In genomic region chr19:44333991-44334390, GRCm38 (mm10) we compare ENCODE assay signal across 24 mouse cellular contexts. TPM values are rescaled to one million over a fixed set of nuclear protein-coding genes. Genes with fewer than 3 reads are reported as not detected.
DNase-seq lines count a peak whose midpoint lies in the region; ATAC-seq and TF ChIP-seq lines count a peak whose summit lies in the region.
"Had no signal": no experiment of that assay in that cellular context is flagged by ENCODE, and none has a peak within 500 bp of the region (broad histone marks: within the 10 kb centered on the region; RNA-seq: fewer than 3 reads in every experiment).

No protein-coding gene starts in this region.

- H3K4me1 ChIP-seq in heart, postnatal 0 days (ENCODE audit: control insufficient read depth, insufficient read depth) = peaks cover 39% of the 10 kb centered on the region
- H3K4me1 ChIP-seq: embryonic facial prominence, embryonic 13.5 days; forebrain, embryonic 12.5 days had no signal

- TF ChIP-seq EP300 in heart, postnatal 0 days (IDR thresholded peaks at IDR 0.05; ENCODE audit: low read depth) = no peak

- no peaks in the 10 kb centered on the region for H3K36me3 ChIP-seq in heart, postnatal 0 days (replicated peaks; ENCODE audit: control insufficient read depth, insufficient read depth, low read length)
- H3K36me3 ChIP-seq: embryonic facial prominence, embryonic 13.5 days; embryonic facial prominence, embryonic 15.5 days; forebrain, embryonic 10.5 days; forebrain, embryonic 12.5 days had no signal

- H3K9me3 ChIP-seq in heart, postnatal 0 days (replicated peaks; ENCODE audit: control insufficient read depth, low read length) = no peaks in the 10 kb centered on the region
- H3K9me3 ChIP-seq: embryonic facial prominence, embryonic 13.5 days; embryonic facial prominence, embryonic 15.5 days; forebrain, embryonic 10.5 days; forebrain, embryonic 12.5 days had no signal

- H3K4me3 ChIP-seq in heart, postnatal 0 days (ENCODE audit: low read depth, low read length) = no peak overlapping the region
- H3K4me3 ChIP-seq: embryonic facial prominence, embryonic 13.5 days; embryonic facial prominence, embryonic 15.5 days; erythroblast, embryonic 14.5 days; forebrain, embryonic 10.5 days; forebrain, embryonic 12.5 days had no signal

- H3K4me2 ChIP-seq in heart, postnatal 0 days (ENCODE audit: low read depth, low read length) = peak overlapping the region; percentile 46; the same call in 1 of the 2 replicates
- H3K4me2 ChIP-seq: embryonic facial prominence, embryonic 13.5 days; embryonic facial prominence, embryonic 15.5 days; forebrain, embryonic 12.5 days had no signal

- no peaks in the 10 kb centered on the region for H3K27me3 ChIP-seq in heart, postnatal 0 days (ENCODE audit: control insufficient read depth, insufficient read depth, low read length)
- H3K27me3 ChIP-seq: embryonic facial prominence, embryonic 13.5 days; embryonic facial prominence, embryonic 15.5 days; forebrain, embryonic 12.5 days had no signal

- ATAC-seq in heart, postnatal 0 days (ENCODE audit: insufficient read depth, low read depth) = no peak
- ATAC-seq: CD4-positive, CD25-positive, alpha-beta regulatory T cell, adult 4 months; forebrain, embryonic 14.5 days; forebrain, embryonic 16.5 days had no signal

- peak; percentile 87 for DNase-seq in heart, adult 11 months
- DNase-seq in heart, postnatal 25 days (ENCODE audit: low spot score) = no peak
- DNase-seq in heart, postnatal 0 days (ENCODE audit: low spot score) = no peak
- no peak for DNase-seq in heart, postnatal 36 days
- peak; percentile 34 for DNase-seq in testis, postnatal 10 days (ENCODE audit: low spot score)
- no peak for DNase-seq in testis, postnatal 14 days (ENCODE audit: low spot score)
- DNase-seq: adrenal gland, adult 2 months; adrenal gland, postnatal 10 days; adrenal gland, postnatal 25 days; cerebellum, adult 11 months; cerebellum, adult 18-20 months; cerebellum, adult 8-10 months; cerebellum, adult 9-11 months; cerebellum, postnatal 36 days; embryo, embryonic 11 days had no signal

- TF ChIP-seq CTCF in heart, postnatal 0 days (IDR thresholded peaks at IDR 0.05; ENCODE audit: low read depth) = no peak

- H3K27ac ChIP-seq in heart, postnatal 0 days (ENCODE audit: low read depth) = peak overlapping the region; percentile 90
- H3K27ac ChIP-seq: embryonic facial prominence, embryonic 13.5 days; embryonic facial prominence, embryonic 15.5 days; forebrain, embryonic 10.5 days; forebrain, embryonic 12.5 days had no signal

- 92% methylated on average over 9 of the region's 9 CpGs for WGBS in heart, postnatal 0 days

- intact Hi-C loops in heart, postnatal 25 days (cut with DNase I) = no loop called here
- intact Hi-C loops in heart, postnatal 36 days (cut with DNase I) = no loop called here

- H3K9ac ChIP-seq in heart, postnatal 0 days (replicated peaks; ENCODE audit: low read depth, low read length) = no peak overlapping the region
- H3K9ac ChIP-seq: embryonic facial prominence, embryonic 13.5 days; embryonic facial prominence, embryonic 15.5 days; forebrain, embryonic 12.5 days had no signal

RNA-seq across cellular contexts. Expression of gene Scd4, which starts 1.1 kb away (rescaled TPM):
- total RNA-seq in heart, postnatal 25 days (2021) = 1 to 10 TPM; 6.5 to 9.2 TPM
- 10.8 and 37.4 TPM in 2 replicates for total RNA-seq in heart, postnatal 0 days (2014; rRNA removed; ENCODE audit: low replicate concordance)
- polyA plus RNA-seq in heart, postnatal 0 days (2015; fragmentation: Nextera tagmentation; extraction: Ambion mirVana) = 30.8 and 38.2 TPM in 2 replicates
- total RNA-seq in heart, postnatal 36 days (2021) = 10 to 100 TPM in 1 of 2 experiments, 1 to 10 TPM in 1; 8.2 to 15.2 TPM
- polyA plus RNA-seq: embryonic facial prominence, embryonic 11.5 days; erythroblast, embryonic 14.5 days had no signal

RNA-seq across cellular contexts. Expression of gene Scd2, which starts 40.5 kb away (rescaled TPM):
- total RNA-seq in heart, postnatal 25 days (2021) = 10 to 100 TPM; 12.5 to 13.1 TPM
- 307 and 374 TPM in 2 replicates for total RNA-seq in heart, postnatal 0 days (2014; rRNA removed; ENCODE audit: low replicate concordance)
- 47.5 and 61.2 TPM in 2 replicates for polyA plus RNA-seq in heart, postnatal 0 days (2015; fragmentation: Nextera tagmentation; extraction: Ambion mirVana)
- total RNA-seq in heart, postnatal 36 days (2021) = 10 to 100 TPM; 10.7 to 13.0 TPM

Comparison
In these comparisons a context has a peak if more than half of its experiments do, and no peak if none do; other contexts are left out.
1. DNase-seq: peak in heart, adult 11 months (single experiment) and testis, postnatal 10 days (single experiment); none in heart, postnatal 25 days (single experiment), heart, postnatal 0 days (single experiment), heart, postnatal 36 days (0 of 2) and testis, postnatal 14 days (single experiment).
2. RNA of gene Scd2, which starts 40.5 kb away (total RNA-seq): 307 to 374 TPM in heart, postnatal 0 days; 12.5 to 13.1 TPM in heart, postnatal 25 days and 10.7 to 13.0 TPM in heart, postnatal 36 days; every median in the first group is over 10 times any median in the second.